Mouse (Mus musculus) liver, postnatal 0 days (tissue): ENCODE data around the gene Dlg2.

Source experiments
- CTCF ChIP-seq: sonication (generic); IDR thresholded peaks from 2 replicates; pipeline ENCODE4 v1.5.1; 2016; ENCODE audit warnings: antibody characterized with exemption, low read depth
- EP300 ChIP-seq: IDR thresholded peaks from 2 replicates; pipeline ENCODE4 v1.6.1; 2016; ENCODE audit warnings: antibody characterized with exemption, low read depth, mild to moderate bottlenecking

DNA sequence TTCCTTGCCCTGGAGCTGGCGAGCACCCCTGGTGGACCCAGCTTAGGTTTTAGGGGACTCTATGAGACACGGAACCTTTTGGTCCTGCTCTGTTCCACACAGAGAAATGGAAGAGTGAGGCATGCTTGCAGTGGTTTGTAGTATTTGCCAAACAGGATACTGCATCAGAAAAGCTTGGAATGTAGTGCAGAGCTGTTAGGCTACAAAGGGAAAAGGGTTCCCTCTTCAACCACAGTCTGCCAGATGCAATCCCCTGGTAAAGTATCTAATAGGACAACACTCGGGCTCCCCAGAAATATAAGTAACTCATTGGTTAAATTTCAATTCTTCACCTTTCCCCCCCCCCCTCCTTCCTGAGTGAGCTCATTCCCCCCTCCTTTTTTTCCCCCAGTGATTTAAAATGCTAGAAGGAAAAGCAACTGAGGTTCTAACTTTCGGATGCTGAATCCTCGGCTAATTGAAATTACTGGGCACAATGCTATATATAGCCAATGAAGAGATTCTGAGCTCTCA, 613.9 kb downstream of the Dlg2 start:
- no peak for TF ChIP-seq CTCF
- TF ChIP-seq EP300 = no peak
